Mouse (Mus musculus) liver, embryonic 13.5 days (tissue): Measurements from ENCODE around the gene Ascc2. TPM values are rescaled to one million over a fixed set of nuclear protein-coding genes. Genes with fewer than 3 reads are reported as not detected.
A peak's percentile ranks its signal among the peaks of the same experiment; 100 is the strongest.
"Not testable (repeated sequence)": the region's sequence is repeated elsewhere in the genome, so short reads cannot be mapped to it uniquely, and the experiment has no call there.

Experiments used
- ATAC-seq: fragments of 200-750 bp; cut with Nextera tagmentation; 2 replicates; pipeline ENCODE4 v1.8.0; 2017; ENCODE audit warnings: low read depth, mild to moderate bottlenecking, moderate number of reproducible peaks, moderate library complexity
- DNase-seq: peaks from one replicate; pipeline ENCODE4 v3.0.0; 2022
- H3K27ac ChIP-seq: fragments of 300-500 bp; sonication (generic); 2 replicates; pipeline ENCODE4 v1.5.1; 2015; ENCODE audit warnings: moderate library complexity, mild to moderate bottlenecking, inconsistent platforms
- H3K27me3 ChIP-seq: fragments of 300-500 bp; sonication (generic); 2 replicates; pipeline ENCODE4 v1.6.1; 2015; ENCODE audit warnings: mild to moderate bottlenecking, inconsistent platforms
- H3K36me3 ChIP-seq: fragments of 300-500 bp; sonication (generic); 2 replicates; pipeline ENCODE4 v1.6.1; 2015; ENCODE audit warnings: mild to moderate bottlenecking, inconsistent platforms
- H3K4me1 ChIP-seq: fragments of 300-500 bp; sonication (generic); replicated peaks from 2 replicates; pipeline ENCODE4 v1.6.1; 2015; ENCODE audit warnings: inconsistent platforms
- H3K4me2 ChIP-seq: fragments of 300-500 bp; sonication (generic); 2 replicates; pipeline ENCODE4 v1.6.1; 2015; ENCODE audit warnings: inconsistent platforms, mild to moderate bottlenecking, moderate library complexity
- H3K4me3 ChIP-seq: fragments of 300-500 bp; sonication (generic); replicated peaks from 2 replicates; pipeline ENCODE4 v1.5.1; 2015; ENCODE audit warnings: mild to moderate bottlenecking, inconsistent platforms
- H3K9ac ChIP-seq: fragments of 300-500 bp; sonication (generic); 2 replicates; pipeline ENCODE4 v1.6.1; 2015; ENCODE audit warnings: mild to moderate bottlenecking, inconsistent platforms
- H3K9me3 ChIP-seq: fragments of 300-500 bp; sonication (generic); replicated peaks from 2 replicates; pipeline ENCODE4 v1.6.1; 2016; ENCODE audit warnings: inconsistent platforms
- WGBS: fragments of 180-500 bp; shearing (Covaris S2); methylation state at CpG from one replicate; pipeline ENCODE4 v1.1.7; 2015; ENCODE audit not compliant: insufficient replicate concordance; 5-methylcytosine and 5-hydroxymethylcytosine counted together
- polyA plus RNA-seq: library from polyadenylated mRNA; unstranded; fragments of >200 nt; fragmentation: Nextera tagmentation; extraction: Ambion mirVana; gene quantifications from 2 replicates; pipeline ENCODE4 v1.2.1, GENCODE M21; 2015

The Ascc2 gene
- polyA plus RNA-seq, 1 experiment from 2014 or later = 18.9 TPM

DNA sequence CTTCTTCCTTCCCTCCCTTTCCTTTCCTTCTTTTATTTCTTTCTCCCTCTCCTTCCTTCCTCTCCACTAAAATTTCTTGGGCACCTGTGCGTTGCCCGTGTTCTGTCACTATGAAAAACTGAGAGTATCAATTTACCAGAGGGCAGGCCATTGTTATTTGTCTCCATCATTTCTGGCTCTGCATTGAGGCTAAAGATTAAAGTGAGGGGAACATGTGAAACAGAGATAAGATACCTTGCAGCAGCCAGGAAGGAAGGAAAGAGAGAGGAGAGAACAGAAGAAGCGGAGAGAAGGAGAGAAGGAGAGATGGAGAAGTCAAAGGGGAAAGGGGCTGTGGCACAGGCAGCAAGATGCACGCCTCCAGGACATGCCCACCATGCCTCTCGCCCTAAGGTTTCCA lies 3.2 kb upstream of the Ascc2 start:
- H3K36me3 ChIP-seq = no peaks in the 10 kb centered on the region
- H3K27ac ChIP-seq = no peak overlapping the region
- ATAC-seq (no peak), DNase-seq (no peak)
- H3K27me3 ChIP-seq = peaks cover 19% of the 10 kb centered on the region; the same call in 1 of the 2 replicates
- H3K9ac ChIP-seq = peak overlapping the region; percentile 39; the same call in 1 of the 2 replicates
- no peak overlapping the region for H3K4me3 ChIP-seq
- H3K9me3 ChIP-seq = no peaks in the 10 kb centered on the region
- no peak overlapping the region for H3K4me2 ChIP-seq
- peaks cover 50% of the 10 kb centered on the region for H3K4me1 ChIP-seq
- WGBS = 39% methylated on average over 5 of the region's 5 CpGs

DNA sequence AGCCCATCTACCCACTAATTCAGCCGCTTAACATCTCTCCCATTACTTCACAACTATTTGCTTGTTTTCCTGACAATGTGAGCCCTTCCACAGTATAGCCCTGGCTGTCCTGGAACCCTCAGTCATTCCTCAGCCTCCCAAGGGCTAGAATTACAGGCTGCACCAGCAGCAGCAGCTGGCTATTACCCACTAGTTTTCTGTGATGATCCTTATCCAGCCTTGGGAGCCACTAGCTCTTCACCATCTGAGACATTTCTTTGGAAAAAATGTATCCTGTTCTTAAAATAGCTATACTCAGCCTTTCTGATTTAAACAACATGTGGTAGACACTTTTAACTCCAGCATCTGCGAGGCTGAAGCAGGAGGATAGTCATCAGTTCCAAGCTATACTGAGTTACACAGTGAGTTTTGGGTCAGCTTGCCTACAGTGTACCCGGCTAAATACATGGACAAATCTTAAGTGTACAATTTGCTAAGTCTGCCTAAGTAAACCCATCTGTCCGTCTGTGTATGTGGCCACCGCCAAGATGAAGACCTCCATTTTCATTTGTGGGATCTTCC lies 685 bp upstream of the Ascc2 start:
- Histone ChIP-seq H3K4me2 (peak overlapping the region; percentile 85), H3K27ac (peak overlapping the region; percentile 85), H3K9ac (no peak overlapping the region), H3K4me3 (peak overlapping the region; percentile 77), H3K4me1 (peaks cover 56% of the 10 kb centered on the region), H3K27me3 (peaks cover 12% of the 10 kb centered on the region; the same call in 1 of the 2 replicates), H3K36me3 (peaks cover 15% of the 10 kb centered on the region), H3K9me3 (no peaks in the 10 kb centered on the region)
- DNase-seq (no peak), ATAC-seq (0 out of 2 replicates have a peak, but pooled peaks have one; percentile 10)
- WGBS = 42% methylated on average over 5 of the region's 5 CpGs

DNA sequence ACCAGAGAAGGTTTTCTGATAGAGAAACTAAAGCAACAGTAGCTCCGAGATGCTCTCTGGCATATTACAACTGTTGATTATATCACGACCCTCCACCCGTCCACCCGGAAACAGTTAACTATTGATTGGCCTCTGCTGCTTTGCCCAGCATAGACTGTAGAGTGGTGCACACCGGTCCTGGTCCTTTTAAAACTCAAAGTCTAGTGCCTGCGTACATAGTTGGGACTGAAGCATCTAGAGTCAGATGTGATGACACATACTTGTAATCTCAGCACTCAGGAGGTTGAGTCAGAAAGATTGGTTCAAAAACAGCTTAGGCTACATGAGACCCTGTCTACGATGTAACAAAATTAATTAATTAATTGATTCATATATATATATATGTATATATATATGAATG lies 714 bp downstream of the Ascc2 start:
- DNase-seq (no peak), ATAC-seq (peak; percentile 18; the same call in 1 of the 2 replicates)
- WGBS = 13% methylated on average over 7 of the region's 7 CpGs
- peaks cover 56% of the 10 kb centered on the region for H3K4me1 ChIP-seq
- peak overlapping the region; percentile 79 for H3K9ac ChIP-seq
- peak overlapping the region; percentile 85 for H3K4me2 ChIP-seq
- H3K4me3 ChIP-seq = peak overlapping the region; percentile 77
- H3K27me3 ChIP-seq = 0 out of 2 replicates have a peak, but pooled peaks cover 3% of the 10 kb centered on the region
- H3K36me3 ChIP-seq = peaks cover 28% of the 10 kb centered on the region
- H3K27ac ChIP-seq = peak overlapping the region; percentile 85
- no peaks in the 10 kb centered on the region for H3K9me3 ChIP-seq

DNA sequence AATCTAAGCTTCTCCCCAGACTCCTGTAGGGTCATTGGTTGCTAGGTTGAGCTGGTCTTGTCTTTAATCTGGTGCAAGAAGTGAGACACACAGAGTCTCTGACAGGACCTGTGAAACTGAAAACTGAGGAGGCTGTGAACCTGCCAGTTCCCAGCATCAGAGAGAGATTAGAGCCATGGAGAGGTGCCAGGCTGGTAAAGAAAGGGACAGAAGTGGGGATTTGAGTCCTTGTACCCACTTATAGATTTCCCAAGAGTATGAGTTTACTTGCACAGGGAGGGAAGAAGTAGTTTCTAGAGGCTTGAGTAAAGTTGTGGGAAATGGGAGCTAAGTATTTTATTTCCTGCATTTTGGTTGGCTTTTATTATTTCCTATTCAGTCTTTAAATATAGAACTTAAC lies 3.6 kb downstream of the Ascc2 start:
- no peak overlapping the region for H3K4me2 ChIP-seq
- ATAC-seq (no peak), DNase-seq (no peak)
- peaks cover 48% of the 10 kb centered on the region for H3K36me3 ChIP-seq
- H3K4me1 ChIP-seq = peaks cover 40% of the 10 kb centered on the region
- H3K9ac ChIP-seq = no peak overlapping the region
- H3K27ac ChIP-seq = no peak overlapping the region
- no peaks in the 10 kb centered on the region for H3K27me3 ChIP-seq
- no peak overlapping the region for H3K4me3 ChIP-seq
- no peaks in the 10 kb centered on the region for H3K9me3 ChIP-seq

DNA sequence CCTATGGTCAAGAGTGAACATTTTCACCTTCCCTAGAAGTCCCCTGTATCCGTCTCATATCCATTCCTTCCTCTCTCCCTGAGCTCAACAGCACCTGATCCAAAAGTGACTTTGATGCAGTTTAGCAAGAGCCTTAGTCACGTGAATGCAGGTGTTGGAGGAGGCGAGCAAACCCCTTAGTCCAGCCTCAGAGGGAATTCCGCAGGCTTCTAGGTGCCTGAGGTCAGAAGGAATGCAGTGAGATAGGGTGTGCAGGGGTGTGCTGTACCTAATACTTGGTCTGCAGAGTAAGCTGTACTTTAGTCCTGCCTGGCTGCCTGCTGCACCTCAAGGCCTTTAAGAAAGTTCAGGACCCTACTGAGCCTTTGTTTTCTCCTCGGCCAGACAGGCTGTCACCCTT lies 6.2 kb downstream of the Ascc2 start:
- ATAC-seq (no peak), DNase-seq (no peak)
- no peak overlapping the region for H3K4me3 ChIP-seq
- H3K9me3 ChIP-seq = no peaks in the 10 kb centered on the region
- no peak overlapping the region for H3K27ac ChIP-seq
- peaks cover 72% of the 10 kb centered on the region for H3K36me3 ChIP-seq
- no peaks in the 10 kb centered on the region for H3K27me3 ChIP-seq
- no peak overlapping the region for H3K9ac ChIP-seq
- H3K4me2 ChIP-seq = no peak overlapping the region
- H3K4me1 ChIP-seq = peaks cover 21% of the 10 kb centered on the region
- 70% methylated on average over 5 of the region's 5 CpGs for WGBS

DNA sequence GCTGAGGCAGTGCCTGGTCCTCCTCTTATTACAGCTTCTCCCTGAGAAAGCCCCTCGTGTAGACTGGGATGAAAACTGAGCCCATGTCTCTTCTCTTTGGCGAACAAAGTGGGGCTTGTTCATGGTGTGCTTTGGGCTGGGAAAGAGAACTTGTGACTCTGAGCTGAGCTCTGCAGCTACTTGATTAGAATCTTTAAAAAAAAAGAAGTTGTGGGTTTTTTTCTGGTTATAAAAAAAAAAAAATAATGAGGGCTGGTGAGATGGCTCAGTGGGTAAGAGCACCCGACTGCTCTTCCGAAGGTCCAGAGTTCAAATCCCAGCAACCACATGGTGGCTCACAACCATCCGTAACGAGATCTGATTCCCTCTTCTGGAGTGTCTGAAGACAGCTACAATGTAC lies 7.6 kb downstream of the Ascc2 start:
- not testable (repeated sequence) for H3K9me3 ChIP-seq, H3K4me1 ChIP-seq, H3K27ac ChIP-seq, H3K4me3 ChIP-seq, DNase-seq, ATAC-seq, H3K4me2 ChIP-seq, H3K27me3 ChIP-seq, H3K9ac ChIP-seq
- 71% methylated on average over 6 of the region's 6 CpGs for WGBS
- H3K36me3 ChIP-seq = peaks cover 84% of the 10 kb centered on the region

DNA sequence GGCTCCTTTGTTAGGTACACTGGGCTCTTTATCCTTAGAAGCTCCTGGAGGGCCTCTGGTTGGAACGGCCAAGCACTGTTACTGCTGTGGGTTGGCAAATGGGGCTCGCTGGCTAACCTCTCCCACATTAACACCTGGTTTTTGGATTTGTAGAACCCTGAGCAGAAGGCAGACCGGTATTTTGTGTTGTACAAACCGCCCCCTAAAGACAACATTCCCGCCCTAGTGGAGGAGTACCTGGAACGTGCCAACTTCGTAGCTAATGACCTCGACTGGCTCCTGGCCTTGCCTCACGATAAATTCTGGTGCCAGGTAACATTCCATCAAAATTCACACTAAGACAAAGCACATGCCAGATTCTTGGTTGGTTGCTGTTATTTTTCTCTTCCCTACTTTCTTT lies 8.9 kb downstream of the Ascc2 start:
- WGBS = 87% methylated on average over 9 of the region's 9 CpGs
- no peak overlapping the region for H3K9ac ChIP-seq
- H3K4me3 ChIP-seq = no peak overlapping the region
- peaks cover 82% of the 10 kb centered on the region for H3K36me3 ChIP-seq
- ATAC-seq (no peak), DNase-seq (no peak)
- H3K4me2 ChIP-seq = no peak overlapping the region
- no peaks in the 10 kb centered on the region for H3K27me3 ChIP-seq
- no peaks in the 10 kb centered on the region for H3K9me3 ChIP-seq
- peaks cover 3% of the 10 kb centered on the region; the same call in 1 of the 2 replicates for H3K4me1 ChIP-seq
- no peak overlapping the region for H3K27ac ChIP-seq

DNA sequence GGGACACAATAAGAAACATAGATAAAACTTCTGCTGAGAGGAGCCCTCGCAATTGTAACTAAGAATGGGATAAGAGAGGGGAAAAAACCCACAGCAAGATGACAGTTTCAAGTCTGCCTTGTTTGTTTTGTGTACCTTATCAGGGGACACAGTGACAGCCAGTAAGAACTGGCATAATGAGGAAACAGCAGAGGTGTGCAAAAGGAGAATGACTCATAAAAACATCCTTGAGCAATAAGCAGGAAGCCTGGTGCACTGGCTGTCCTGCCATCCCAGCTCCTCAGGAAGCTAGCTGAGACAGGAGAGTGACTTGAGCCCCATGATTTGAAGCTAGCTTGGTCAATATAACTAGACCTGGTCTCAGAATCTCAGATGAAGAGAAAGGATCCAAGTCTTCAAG lies 22.3 kb downstream of the Ascc2 start:
- ATAC-seq (peak; percentile 45; the same call in 1 of the 2 replicates), DNase-seq (peak; percentile 33)
- peak overlapping the region; percentile 55 for H3K4me2 ChIP-seq
- WGBS = 27% methylated on average over 1 of the region's 1 CpGs
- H3K36me3 ChIP-seq = peaks cover 69% of the 10 kb centered on the region
- peak overlapping the region; percentile 89 for H3K27ac ChIP-seq
- H3K9ac ChIP-seq = peak overlapping the region; percentile 59
- H3K27me3 ChIP-seq = no peaks in the 10 kb centered on the region
- peaks cover 38% of the 10 kb centered on the region for H3K4me1 ChIP-seq
- no peaks in the 10 kb centered on the region for H3K9me3 ChIP-seq
- H3K4me3 ChIP-seq = no peak overlapping the region

DNA sequence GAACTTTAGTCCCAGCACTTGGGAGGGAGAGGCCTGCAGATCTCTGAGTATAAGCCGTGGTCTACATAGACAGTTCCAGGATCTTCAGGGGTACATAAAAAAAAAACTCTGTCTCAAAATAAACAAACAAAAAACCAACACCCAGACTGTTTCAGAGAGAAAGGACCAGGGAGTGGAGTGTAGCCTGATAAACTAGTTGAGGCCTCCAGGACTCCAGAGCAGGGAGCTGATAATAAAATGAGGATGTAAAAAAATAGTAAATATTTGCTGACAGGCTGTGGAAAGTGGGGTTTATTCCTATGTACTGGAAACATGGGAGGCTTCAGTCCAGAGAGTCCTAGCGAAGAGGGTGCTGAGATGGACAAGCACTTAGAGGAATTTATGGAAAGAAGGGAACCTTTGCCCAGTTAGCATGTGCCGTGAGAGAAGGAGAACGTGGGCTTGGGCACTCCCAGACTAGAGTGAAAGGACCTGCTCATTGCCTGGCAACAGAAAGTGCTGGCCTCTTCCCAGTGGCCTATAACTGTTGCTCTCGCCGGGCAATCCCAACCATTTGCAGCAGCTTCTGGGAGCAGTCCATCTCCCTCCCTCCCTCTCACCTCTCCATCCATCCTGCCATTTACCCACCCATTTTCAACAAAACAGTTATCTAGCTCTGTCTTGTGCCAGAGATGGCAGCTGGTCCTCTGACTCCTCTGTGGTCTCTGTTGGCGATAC lies 22.9 kb downstream of the Ascc2 start:
- H3K27ac ChIP-seq = peak overlapping the region; percentile 89
- no peaks in the 10 kb centered on the region for H3K27me3 ChIP-seq
- peaks cover 38% of the 10 kb centered on the region for H3K4me1 ChIP-seq
- peaks cover 63% of the 10 kb centered on the region for H3K36me3 ChIP-seq
- ATAC-seq = peak; percentile 75
- 65% methylated on average over 7 of the region's 7 CpGs for WGBS
- H3K4me3 ChIP-seq = 0 out of 2 replicates have a peak overlapping the region, but pooled peaks have one; percentile 17
- peak; percentile 34 for DNase-seq
- peak overlapping the region; percentile 55 for H3K4me2 ChIP-seq
- no peaks in the 10 kb centered on the region for H3K9me3 ChIP-seq
- H3K9ac ChIP-seq = peak overlapping the region; percentile 59

DNA sequence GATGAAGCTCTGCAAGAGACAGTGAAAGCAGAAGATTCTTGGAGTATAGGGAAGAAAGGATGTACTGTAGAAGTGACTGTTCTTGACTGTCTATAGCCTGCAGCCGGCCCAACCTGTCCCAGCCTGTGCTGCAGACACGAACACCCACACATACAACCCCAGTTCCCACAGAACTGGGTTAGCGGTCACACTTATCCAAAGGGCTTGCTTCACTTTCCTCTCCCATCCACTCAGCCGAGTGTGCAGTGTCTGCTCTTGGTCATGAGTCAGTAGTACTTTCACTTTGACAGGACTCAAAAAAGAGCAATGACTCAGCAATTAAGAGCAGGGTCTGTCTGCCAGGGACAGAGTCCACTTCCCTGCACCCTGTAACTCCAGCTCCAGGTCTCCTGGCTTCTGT lies 23.8 kb downstream of the Ascc2 start:
- Histone ChIP-seq H3K27me3 (no peaks in the 10 kb centered on the region), H3K27ac (peak overlapping the region; percentile 89), H3K36me3 (peaks cover 60% of the 10 kb centered on the region), H3K4me3 (0 out of 2 replicates have a peak overlapping the region, but pooled peaks have one; percentile 17), H3K4me2 (peak overlapping the region; percentile 55), H3K4me1 (peaks cover 38% of the 10 kb centered on the region), H3K9ac (peak overlapping the region; percentile 59), H3K9me3 (no peaks in the 10 kb centered on the region)
- ATAC-seq (peak; percentile 86), DNase-seq (peak; percentile 47)
- 69% methylated on average over 4 of the region's 4 CpGs for WGBS

DNA sequence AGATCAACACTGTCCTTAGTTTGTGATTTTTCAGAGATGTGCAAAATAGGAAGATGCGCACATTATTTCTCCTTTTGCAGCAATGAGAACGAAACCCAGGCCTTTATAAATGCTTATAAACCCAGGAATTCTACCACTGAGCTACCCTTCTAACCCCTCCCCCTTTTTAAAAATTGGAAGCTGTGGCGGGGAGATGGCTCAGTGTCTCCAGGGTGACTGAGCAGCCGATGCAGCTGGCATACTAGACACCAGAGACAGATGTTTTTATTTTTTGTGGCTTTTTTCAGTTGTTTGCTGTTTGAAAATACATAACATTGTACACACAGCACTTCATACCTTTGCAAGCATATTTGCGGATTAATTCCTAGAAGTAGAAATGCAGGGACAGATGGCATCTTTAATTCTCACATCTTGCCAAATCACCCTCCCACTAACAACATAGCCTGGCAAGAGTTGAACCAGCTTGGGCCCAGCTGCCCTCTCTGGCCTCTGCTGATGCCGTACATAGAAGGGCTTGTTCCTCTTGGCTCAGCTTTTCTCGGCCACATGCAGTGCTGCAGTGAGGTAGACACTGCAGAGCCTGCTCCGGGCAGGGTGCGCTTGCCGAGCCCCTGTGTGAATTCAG lies 24.4 kb downstream of the Ascc2 start:
- H3K4me2 ChIP-seq = no peak overlapping the region; the same call in 1 of the 2 replicates
- ATAC-seq (no peak), DNase-seq (no peak)
- no peaks in the 10 kb centered on the region for H3K9me3 ChIP-seq
- peak overlapping the region; percentile 89 for H3K27ac ChIP-seq
- H3K27me3 ChIP-seq = no peaks in the 10 kb centered on the region
- H3K4me3 ChIP-seq = no peak overlapping the region
- WGBS = 88% methylated on average over 10 of the region's 10 CpGs
- H3K9ac ChIP-seq = peak overlapping the region; percentile 59; the same call in 1 of the 2 replicates
- peaks cover 35% of the 10 kb centered on the region for H3K4me1 ChIP-seq
- H3K36me3 ChIP-seq = peaks cover 61% of the 10 kb centered on the region
